Mouse (Mus musculus): ENCODE results near the gene Mrgprd. TPM values are rescaled to one million over a fixed set of nuclear protein-coding genes. Genes with fewer than 3 reads are reported as not detected.

The Mrgprd gene
- total RNA-seq (2023): not detected

GRCm38 (mm10) chr7:145314785-145315411 lies at the start of gene Mrgprd:
Gene Mrgprd (plus strand): TSS chr7:145314835.

DNA sequence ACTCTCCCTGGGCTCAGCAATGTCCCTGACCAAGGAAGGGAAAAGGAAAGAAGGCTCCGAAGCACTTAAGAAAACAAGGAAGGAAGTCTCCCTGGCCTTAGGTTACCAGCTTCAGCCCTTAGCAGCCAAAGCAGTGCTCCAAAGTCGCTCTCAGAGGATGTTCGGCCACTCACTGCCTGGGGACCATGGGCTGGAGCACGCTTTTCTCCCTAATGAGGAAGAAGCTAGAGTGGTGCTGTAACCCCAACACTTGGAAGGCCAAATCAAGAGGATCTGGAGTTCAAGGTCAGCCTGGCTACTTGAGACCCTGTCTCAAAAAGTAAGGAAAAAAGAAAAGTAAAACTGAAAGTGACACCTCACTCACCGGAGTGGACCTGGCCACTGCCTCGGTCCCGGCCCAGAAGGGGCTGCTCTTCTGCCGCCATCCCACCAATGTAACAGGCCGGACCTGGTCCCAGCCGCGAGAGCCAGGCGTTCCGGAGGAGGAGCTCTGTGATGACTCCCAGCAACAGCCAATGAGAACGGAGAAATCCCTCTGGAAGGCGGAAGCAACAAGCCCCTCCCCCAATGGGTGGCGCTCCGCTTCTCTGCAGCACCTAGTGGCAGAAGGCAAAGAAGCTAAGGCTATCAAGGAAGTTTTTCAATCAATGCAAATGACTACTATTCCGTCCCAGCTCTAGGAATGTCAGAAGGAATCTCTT lies 31.0 kb upstream of the Mrgprd start, which contains the start of gene Tpcn2:
Tpcn2 (minus strand) TSS at position 525 of the 701 bp plus-strand sequence.

GRCm38 (mm10) chr7:145300321-145301007 lies 14.2 kb upstream of the Mrgprd start, which contains the start of gene Mrgprf:
Gene Mrgprf (plus strand): TSS chr7:145300828.

Other genes starting within 250 kb of the Mrgprd start
- gene 1810010D01Rik, start 106.7 kb upstream of the Mrgprd start, total RNA-seq (2023): 1 to 10 TPM; 1.7 to 2.6 TPM
- gene Tpcn2, start 30.8 kb upstream of the Mrgprd start, total RNA-seq (2023): 10 to 100 TPM; 52.9 to 55.6 TPM
- not detected for gene Mrgprf, start 14.0 kb upstream of the Mrgprd start, total RNA-seq (2023)

All from monocyte, adult 59 days (primary cell).